Mouse (Mus musculus): ENCODE measurements around the gene Pcdh15. TPM values are rescaled to one million over a fixed set of nuclear protein-coding genes. Genes with fewer than 3 reads are reported as not detected.

The Pcdh15 gene
- total and polyA plus RNA-seq, 3 experiments = not detected

GRCm38 (mm10) chr10:73105893-73106292 is 6.8 kb downstream of the Pcdh15 start:
- H3K27ac ChIP-seq (ENCODE audit: control insufficient read depth, low read depth, low read length) = no peak overlapping the region

GRCm38 (mm10) chr10:73137985-73138384 is 38.8 kb downstream of the Pcdh15 start:
- H3K9ac ChIP-seq (ENCODE audit: control insufficient read depth, low read depth, low read length, poor library complexity, severe bottlenecking) = no peak overlapping the region
- no peaks in the 10 kb centered on the region for H3K36me3 ChIP-seq (ENCODE audit: control insufficient read depth in 1 of 2, insufficient read depth in 2 of 2, low read length in 2 of 2)
- H3K4me1 ChIP-seq (ENCODE audit: control insufficient read depth in 1 of 2, insufficient read depth in 2 of 2, low read length in 2 of 2) = no peaks in the 10 kb centered on the region
- DNase-seq (ENCODE audit: low read depth, low spot score) = no peak
- H3K27ac ChIP-seq (ENCODE audit: control insufficient read depth, low read depth, low read length) = no peak overlapping the region
- H3K4me3 ChIP-seq (ENCODE audit: control insufficient read depth in 1 of 2, insufficient read depth in 1 of 2, low read depth in 2 of 2, low read length in 2 of 2) = no peak overlapping the region
- TF ChIP-seq RCOR1 (IDR thresholded peaks at IDR 0.05; ENCODE audit: low read depth, low read length) (no peak), SMC3 (IDR thresholded peaks at IDR 0.05; ENCODE audit: low read depth, low read length) (no peak), RAD21 (IDR thresholded peaks at IDR 0.05; ENCODE audit: low read depth, low read length) (no peak), KAT2A (conservative IDR thresholded peaks at IDR 0.05; ENCODE audit: low read depth, low read length) (no peak), ZMIZ1 (IDR thresholded peaks at IDR 0.05; ENCODE audit: low read depth, low read length) (no peak), TCF12 (IDR thresholded peaks at IDR 0.05; ENCODE audit: low read depth, low read length) (no peak), USF2 (IDR thresholded peaks at IDR 0.05; ENCODE audit: borderline replicate concordance in 1 of 2, insufficient read depth in 1 of 2, low read depth in 1 of 2, low read length in 2 of 2) (no peak), MAZ (IDR thresholded peaks at IDR 0.05; ENCODE audit: low read depth, low read length) (no peak), UBTF (IDR thresholded peaks at IDR 0.05; ENCODE audit: borderline replicate concordance, insufficient read depth, low read depth, low read length) (no peak), ETS1 (IDR thresholded peaks at IDR 0.05; ENCODE audit: low read depth, low read length) (no peak), USF1 (IDR thresholded peaks at IDR 0.05; ENCODE audit: low read depth, low read length) (no peak), POLR2A (IDR thresholded peaks at IDR 0.05; ENCODE audit: control insufficient read depth in 1 of 2, insufficient read depth in 1 of 2, low read depth in 1 of 2, low read length in 2 of 2, poor library complexity in 1 of 2) (no peak), E2F4 (IDR thresholded peaks at IDR 0.05; ENCODE audit: borderline replicate concordance, low read depth, low read length) (no peak), HCFC1 (IDR thresholded peaks at IDR 0.05; ENCODE audit: low read depth, low read length) (no peak), ELF1 (IDR thresholded peaks at IDR 0.05; ENCODE audit: low read depth, low read length) (no peak), EP300 (IDR thresholded peaks at IDR 0.05; ENCODE audit: low read depth in 1 of 2, low read length in 2 of 2) (no peak)
- no peaks in the 10 kb centered on the region for H3K27me3 ChIP-seq (ENCODE audit: control insufficient read depth in 1 of 2, insufficient read depth in 2 of 2, low read length in 2 of 2)
- H3K9me3 ChIP-seq (replicated peaks; ENCODE audit: insufficient read depth, low read length) = no peaks in the 10 kb centered on the region
- no peaks in the 10 kb centered on the region for H3K79me2 ChIP-seq (ENCODE audit: control insufficient read depth, insufficient read depth, low read length, poor library complexity)

More at GRCm38 (mm10) chr10:73105893-73106292, 6.8 kb downstream of the Pcdh15 start:
- no peaks in the 10 kb centered on the region for H3K79me2 ChIP-seq (ENCODE audit: control insufficient read depth, insufficient read depth, low read length, poor library complexity)
- H3K27me3 ChIP-seq (ENCODE audit: control insufficient read depth in 1 of 2, insufficient read depth in 2 of 2, low read length in 2 of 2) = no peaks in the 10 kb centered on the region
- no peaks in the 10 kb centered on the region for H3K36me3 ChIP-seq (ENCODE audit: control insufficient read depth in 1 of 2, insufficient read depth in 2 of 2, low read length in 2 of 2)
- no peak overlapping the region for H3K4me3 ChIP-seq (ENCODE audit: control insufficient read depth in 1 of 2, insufficient read depth in 1 of 2, low read depth in 2 of 2, low read length in 2 of 2)
- H3K9me3 ChIP-seq (replicated peaks; ENCODE audit: insufficient read depth, low read length) = no peaks in the 10 kb centered on the region
- peak; percentile 52 for TF ChIP-seq RAD21 (IDR thresholded peaks at IDR 0.05; ENCODE audit: low read depth, low read length)
- TF ChIP-seq CTCF (IDR thresholded peaks at IDR 0.05 in 2 of 3, conservative IDR thresholded peaks at IDR 0.05 in 1 of 3; ENCODE audit: control insufficient read depth in 1 of 3, insufficient read depth in 1 of 3, low read depth in 2 of 3, low read length in 3 of 3, poor library complexity in 1 of 3, severe bottlenecking in 1 of 3) = peak; percentile 59 to 71 (median 63)
- TF ChIP-seq SMC3 (IDR thresholded peaks at IDR 0.05; ENCODE audit: low read depth, low read length) = peak; percentile 67
- no peak for TF ChIP-seq ZKSCAN1 (IDR thresholded peaks at IDR 0.05; ENCODE audit: low read depth, low read length)
- no peaks in the 10 kb centered on the region for H3K4me1 ChIP-seq (ENCODE audit: control insufficient read depth in 1 of 2, insufficient read depth in 2 of 2, low read length in 2 of 2)
- peak; percentile 40 for DNase-seq (ENCODE audit: low read depth, low spot score)
- no peak overlapping the region for H3K9ac ChIP-seq (ENCODE audit: control insufficient read depth, low read depth, low read length, poor library complexity, severe bottlenecking)

Measured in MEL (cell line).